Mouse (Mus musculus) heart, adult 10 weeks (tissue): ENCODE measurements around the gene Tm4sf1. TPM values are rescaled to one million over a fixed set of nuclear protein-coding genes. Genes with fewer than 3 reads are reported as not detected.

ENCODE experiments used
- polyA plus RNA-seq: library from polyadenylated mRNA; stranded (reverse); fragments of 350-450 nt; fragmentation: Illumina TruSeq; extraction: RNeasy Lipid Tissue Mini Kit (QIAGEN cat#74804); gene quantifications from one replicate; pipeline ENCODE4 v1.2.3, GENCODE M21; 2014; ENCODE audit warnings: low read depth, low replicate concordance

Gene Tm4sf1
- polyA plus RNA-seq: 177 TPM

GRCm38 (mm10) chr3:57301921-57302539 lies at the start of gene Tm4sf1:
Gene Tm4sf1, minus strand, starts transcription at chr3:57301988.

Other genes starting within 250 kb of the Tm4sf1 start
- gene Tm4sf4, start 123.3 kb upstream of the Tm4sf1 start, polyA plus RNA-seq: not detected